ENCODE assay signal across 27 mouse cellular contexts in the genomic region with DNA sequence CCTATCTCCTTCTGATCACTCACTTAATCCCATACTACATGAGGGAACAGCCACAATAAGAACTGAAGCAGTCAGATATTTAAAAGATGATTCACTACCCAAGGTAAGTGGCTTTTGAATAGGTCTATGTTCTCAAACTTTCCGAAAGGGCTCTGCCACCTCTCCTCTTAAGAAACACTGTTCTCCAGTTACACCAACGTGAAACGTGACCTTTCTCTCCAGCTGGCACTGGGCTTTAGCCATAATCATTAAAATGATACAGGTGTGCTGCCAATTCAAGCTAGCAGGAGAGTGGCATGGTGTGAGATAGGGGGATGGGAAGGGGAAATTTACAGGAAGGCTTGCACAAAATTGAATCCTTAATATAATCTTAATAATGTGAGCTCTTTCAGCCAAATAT.
DNase-seq lines count a peak whose midpoint lies in the region; ATAC-seq and TF ChIP-seq lines count a peak whose summit lies in the region.
"Had no signal": no experiment of that assay in that cellular context is flagged by ENCODE, and none has a peak within 500 bp of the region (broad histone marks: within the 10 kb centered on the region; RNA-seq: fewer than 3 reads in every experiment).

No protein-coding gene starts in this region.

- no peaks in the 10 kb centered on the region for H3K27me3 ChIP-seq in limb, embryonic 14.5 days (ENCODE audit: control insufficient read depth, insufficient read depth, low read length)
- H3K27me3 ChIP-seq: embryonic facial prominence, embryonic 12.5 days; forebrain, embryonic 12.5 days; forebrain, embryonic 15.5 days; heart, embryonic 12.5 days; heart, embryonic 15.5 days; hindbrain, embryonic 13.5 days had no signal

- DNase-seq in heart, adult 11 months = peak; percentile 64
- DNase-seq in heart, adult 9 months (ENCODE audit: low spot score in 2 of 2) = no peak
- peak; percentile 54 for DNase-seq in forelimb bud, embryonic 11.5 days (ENCODE audit: low read depth, low spot score)
- DNase-seq in gonadal fat pad, adult 2 months (ENCODE audit: low read depth) = peak; percentile 33
- peak; percentile 36 for DNase-seq in limb, embryonic 14.5 days (ENCODE audit: low spot score)
- DNase-seq in cerebellum, adult 9-10 months = no peak
- DNase-seq: adrenal gland, adult 2 months; adrenal gland, postnatal 14 days; cerebellum, adult 11-12 months; cerebellum, adult 8-10 months; cerebellum, postnatal 14 days; gastrocnemius, adult 2 months; gastrocnemius, postnatal 14 days; heart, postnatal 10 days; heart, postnatal 36 days had no signal

- no peak overlapping the region for H3K9ac ChIP-seq in limb, embryonic 14.5 days (ENCODE audit: low read depth, low read length, severe bottlenecking)
- H3K9ac ChIP-seq: embryonic facial prominence, embryonic 12.5 days; forebrain, embryonic 12.5 days; forebrain, embryonic 15.5 days; heart, embryonic 12.5 days; heart, embryonic 15.5 days; hindbrain, embryonic 13.5 days had no signal

- no peaks in the 10 kb centered on the region for H3K36me3 ChIP-seq in limb, embryonic 14.5 days (ENCODE audit: control insufficient read depth, insufficient read depth, low read length)
- H3K36me3 ChIP-seq: embryonic facial prominence, embryonic 12.5 days; forebrain, embryonic 12.5 days; forebrain, embryonic 15.5 days; heart, embryonic 12.5 days; heart, embryonic 15.5 days; hindbrain, embryonic 10.5 days; hindbrain, embryonic 13.5 days had no signal

- H3K27ac ChIP-seq in limb, embryonic 14.5 days (replicated peaks; ENCODE audit: low read depth, low read length) = no peak overlapping the region
- H3K27ac ChIP-seq: embryonic facial prominence, embryonic 12.5 days; forebrain, embryonic 12.5 days; forebrain, embryonic 15.5 days; gastrocnemius, adult 2 months; heart, embryonic 15.5 days; hindbrain, embryonic 10.5 days; hindbrain, embryonic 13.5 days had no signal

- peak; percentile 37; the same call in 1 of the 2 replicates for ATAC-seq in limb, embryonic 14.5 days (ENCODE audit: low FRiP score, low read depth)
- ATAC-seq: CD4-positive, CD25-positive, alpha-beta regulatory T cell, adult 4 months; forebrain, embryonic 15.5 days; hindbrain, embryonic 16.5 days; inflammation-experienced regulatory T-cells, adult 6 months; intestine, embryonic 16.5 days had no signal

- 28% methylated on average over 3 of the region's 3 CpGs for WGBS in limb, embryonic 14.5 days

- H3K4me1 ChIP-seq in limb, embryonic 14.5 days (ENCODE audit: control insufficient read depth, insufficient read depth, low read length) = peaks cover 10% of the 10 kb centered on the region; the same call in 1 of the 2 replicates
- H3K4me1 ChIP-seq: embryonic facial prominence, embryonic 12.5 days; forebrain, embryonic 12.5 days; forebrain, embryonic 15.5 days; heart, embryonic 12.5 days; hindbrain, embryonic 10.5 days; hindbrain, embryonic 13.5 days had no signal

- TF ChIP-seq POLR2A in limb, embryonic 14.5 days (IDR thresholded peaks at IDR 0.05; ENCODE audit: borderline replicate concordance, extremely low read depth, insufficient read depth, insufficient read length) = no peak

- no peak overlapping the region for H3K4me2 ChIP-seq in limb, embryonic 14.5 days (replicated peaks; ENCODE audit: low read depth, low read length, severe bottlenecking)
- H3K4me2 ChIP-seq: embryonic facial prominence, embryonic 12.5 days; forebrain, embryonic 12.5 days; forebrain, embryonic 15.5 days; heart, embryonic 12.5 days; heart, embryonic 15.5 days; hindbrain, embryonic 13.5 days had no signal

- no peaks in the 10 kb centered on the region for H3K9me3 ChIP-seq in limb, embryonic 14.5 days (ENCODE audit: control insufficient read depth, low read length)
- H3K9me3 ChIP-seq: embryonic facial prominence, embryonic 12.5 days; forebrain, embryonic 12.5 days; forebrain, embryonic 15.5 days; heart, embryonic 12.5 days; heart, embryonic 15.5 days; hindbrain, embryonic 10.5 days; hindbrain, embryonic 13.5 days had no signal

- H3K4me3 ChIP-seq in limb, embryonic 14.5 days (replicated peaks; ENCODE audit: low read length) = no peak overlapping the region
- H3K4me3 ChIP-seq: embryonic facial prominence, embryonic 12.5 days; erythroblast, embryonic 14.5 days; forebrain, embryonic 12.5 days; forebrain, embryonic 15.5 days; gastrocnemius, adult 2 months; heart, embryonic 12.5 days; heart, embryonic 15.5 days; hindbrain, embryonic 10.5 days; hindbrain, embryonic 13.5 days had no signal

Comparison
In these comparisons a context has a peak if more than half of its experiments do, and no peak if none do; other contexts are left out.
1. DNase-seq: peak in heart, adult 11 months (single experiment), forelimb bud, embryonic 11.5 days (single experiment), gonadal fat pad, adult 2 months (single experiment) and limb, embryonic 14.5 days (single experiment); none in heart, adult 9 months (0 of 2) and cerebellum, adult 9-10 months (single experiment).